Mouse (Mus musculus): Measurements from ENCODE around the gene Wwox. TPM values are rescaled to one million over a fixed set of nuclear protein-coding genes. Genes with fewer than 3 reads are reported as not detected.

Gene Wwox
- polyA plus RNA-seq, 1 experiment from 2014 or later, result 8.9 TPM

DNA sequence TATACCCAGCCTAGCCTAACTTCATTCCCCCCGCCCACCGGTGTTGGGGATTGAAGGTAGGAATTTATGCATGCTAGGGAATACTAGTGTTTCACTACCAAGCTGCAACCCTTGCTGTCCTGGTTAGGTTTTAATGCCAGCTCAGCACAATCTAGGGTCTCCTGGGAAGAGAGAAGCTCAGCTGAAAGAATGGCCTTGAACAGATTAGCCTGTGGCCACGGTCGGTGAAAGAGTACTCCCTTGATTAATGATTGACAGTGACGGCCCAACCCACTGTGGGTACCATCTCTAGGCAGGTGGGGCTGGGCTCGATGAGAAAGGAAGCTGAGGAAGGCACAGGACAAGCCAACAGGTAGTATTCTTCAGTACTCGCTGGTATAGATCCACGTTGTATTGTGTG, 40.3 kb downstream of the Wwox start:
- Histone ChIP-seq H3K9me3 (replicated peaks; ENCODE audit: control insufficient read depth, low read length) (no peaks in the 10 kb centered on the region), H3K27ac (ENCODE audit: low read depth, low read length) (no peak overlapping the region), H3K27me3 (replicated peaks; ENCODE audit: control insufficient read depth, insufficient read depth, low read length) (no peaks in the 10 kb centered on the region), H3K9ac (ENCODE audit: low read length) (no peak overlapping the region), H3K4me2 (ENCODE audit: low read length) (no peak overlapping the region), H3K4me3 (ENCODE audit: low read depth, low read length) (no peak overlapping the region), H3K4me1 (ENCODE audit: control insufficient read depth, insufficient read depth, low read length) (no peaks in the 10 kb centered on the region), H3K36me3 (ENCODE audit: control insufficient read depth, insufficient read depth, low read length) (no peaks in the 10 kb centered on the region)
- 75% methylated on average over 8 of the region's 8 CpGs for WGBS
- ATAC-seq (no peak), DNase-seq (ENCODE audit: low spot score) (no peak)

- H3K9ac ChIP-seq (ENCODE audit: low read length), result no peak overlapping the region
- H3K36me3 ChIP-seq (ENCODE audit: control insufficient read depth, insufficient read depth, low read length), result no peaks in the 10 kb centered on the region
- H3K4me1 ChIP-seq (ENCODE audit: control insufficient read depth, insufficient read depth, low read length), result no peaks in the 10 kb centered on the region
- H3K4me2 ChIP-seq (ENCODE audit: low read length), result no peak overlapping the region
- WGBS, result 88% methylated on average over 5 of the region's 5 CpGs
- ATAC-seq, result no peak
- no peaks in the 10 kb centered on the region for H3K27me3 ChIP-seq (replicated peaks; ENCODE audit: control insufficient read depth, insufficient read depth, low read length)
- no peak overlapping the region for H3K27ac ChIP-seq (ENCODE audit: low read depth, low read length)
- no peaks in the 10 kb centered on the region for H3K9me3 ChIP-seq (replicated peaks; ENCODE audit: control insufficient read depth, low read length)
- no peak for DNase-seq (ENCODE audit: low spot score)
- no peak overlapping the region for H3K4me3 ChIP-seq (ENCODE audit: low read depth, low read length)
These were observed 52.3 kb downstream of the Wwox start for GRCm38 (mm10) chr8:114491662-114492160.

DNA sequence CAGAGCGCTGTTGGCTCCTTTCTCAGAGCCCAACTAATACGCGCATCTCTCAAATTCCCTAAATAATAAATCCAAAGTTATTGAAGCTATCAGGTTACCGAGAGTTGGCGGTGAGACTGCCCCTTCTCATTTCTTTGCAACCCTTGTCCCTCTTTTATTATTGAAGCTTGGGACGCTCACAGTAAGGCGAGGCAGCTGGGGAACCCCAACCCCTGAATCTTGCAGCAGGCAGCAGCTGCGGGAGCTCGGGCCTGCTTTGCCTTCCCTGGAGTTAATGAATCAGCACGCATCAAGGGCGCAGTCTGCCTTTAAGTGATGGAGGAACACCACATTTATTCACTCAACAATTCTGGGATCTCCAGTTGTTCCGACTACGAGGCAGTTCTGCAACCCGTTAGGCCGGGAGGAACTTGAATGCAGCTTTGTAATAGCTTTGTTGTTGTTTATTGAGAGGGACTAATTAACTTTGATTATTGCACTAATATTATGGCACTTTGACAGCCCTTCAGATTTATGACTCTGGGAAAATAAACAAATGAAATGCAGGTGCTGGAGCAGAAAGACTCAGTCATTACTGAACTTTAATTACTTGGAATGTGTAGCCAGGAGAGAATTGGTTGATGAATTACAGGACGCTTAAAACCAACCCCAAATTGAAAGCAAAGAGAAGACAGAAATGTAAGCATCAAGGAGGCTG, 60.1 kb downstream of the Wwox start:
- no peak for ATAC-seq
- H3K9ac ChIP-seq (ENCODE audit: low read length), result no peak overlapping the region

GRCm38 (mm10) chr8:114501906-114502305, 62.5 kb downstream of the Wwox start:
- no peak overlapping the region for H3K4me3 ChIP-seq (ENCODE audit: low read depth, low read length)
- H3K4me2 ChIP-seq (ENCODE audit: low read length), result no peak overlapping the region
- H3K36me3 ChIP-seq (ENCODE audit: control insufficient read depth, insufficient read depth, low read length), result no peaks in the 10 kb centered on the region
- H3K27ac ChIP-seq (ENCODE audit: low read depth, low read length), result no peak overlapping the region
- DNase-seq (ENCODE audit: low spot score), result no peak
- H3K27me3 ChIP-seq (replicated peaks; ENCODE audit: control insufficient read depth, insufficient read depth, low read length), result peaks cover 23% of the 10 kb centered on the region
- H3K9me3 ChIP-seq (replicated peaks; ENCODE audit: control insufficient read depth, low read length), result no peaks in the 10 kb centered on the region
- WGBS, result 29% methylated on average over 6 of the region's 6 CpGs
- ATAC-seq, result no peak
- peaks cover 3% of the 10 kb centered on the region for H3K4me1 ChIP-seq (ENCODE audit: control insufficient read depth, insufficient read depth, low read length)
- H3K9ac ChIP-seq (ENCODE audit: low read length), result no peak overlapping the region

More for the DNA sequence above, 60.1 kb downstream of the Wwox start:
- no peak overlapping the region for H3K4me3 ChIP-seq (ENCODE audit: low read depth, low read length)
- no peaks in the 10 kb centered on the region; the same call in 1 of the 2 replicates for H3K4me1 ChIP-seq (ENCODE audit: control insufficient read depth, insufficient read depth, low read length)
- no peaks in the 10 kb centered on the region for H3K36me3 ChIP-seq (ENCODE audit: control insufficient read depth, insufficient read depth, low read length)
- H3K9me3 ChIP-seq (replicated peaks; ENCODE audit: control insufficient read depth, low read length), result no peaks in the 10 kb centered on the region
- H3K27ac ChIP-seq (ENCODE audit: low read depth, low read length), result no peak overlapping the region
- WGBS, result 26% methylated on average over 16 of the region's 16 CpGs
- peaks cover 23% of the 10 kb centered on the region for H3K27me3 ChIP-seq (replicated peaks; ENCODE audit: control insufficient read depth, insufficient read depth, low read length)
- no peak overlapping the region for H3K4me2 ChIP-seq (ENCODE audit: low read length)
- DNase-seq (ENCODE audit: low spot score), result peak; percentile 45

DNA sequence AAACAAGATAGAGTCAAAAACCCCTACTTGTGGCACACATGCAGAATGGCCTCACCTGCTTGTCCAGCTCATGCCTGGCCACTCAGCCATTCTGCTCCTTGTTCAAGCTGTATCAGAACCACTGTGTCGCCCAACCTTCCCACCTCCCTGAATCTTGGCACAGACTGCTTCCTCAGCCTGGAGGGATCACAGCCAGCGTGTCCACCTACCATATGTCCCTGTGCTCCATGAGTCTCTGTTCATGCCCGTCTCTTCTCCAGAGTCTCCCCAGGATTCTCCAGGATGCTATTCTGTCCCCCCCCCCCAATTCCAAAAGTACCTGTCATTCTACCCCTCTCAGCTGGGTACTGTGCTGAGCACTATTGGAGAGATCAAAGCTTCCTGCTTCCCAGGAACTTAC, 63.7 kb downstream of the Wwox start:
- WGBS, result 82% methylated on average over 3 of the region's 3 CpGs
- H3K27me3 ChIP-seq (replicated peaks; ENCODE audit: control insufficient read depth, insufficient read depth, low read length), result peaks cover 18% of the 10 kb centered on the region
- no peak overlapping the region for H3K27ac ChIP-seq (ENCODE audit: low read depth, low read length)
- ATAC-seq (no peak), DNase-seq (ENCODE audit: low spot score) (no peak)
- no peak overlapping the region for H3K4me2 ChIP-seq (ENCODE audit: low read length)
- H3K9ac ChIP-seq (ENCODE audit: low read length), result no peak overlapping the region
- H3K4me3 ChIP-seq (ENCODE audit: low read depth, low read length), result no peak overlapping the region
- peaks cover 10% of the 10 kb centered on the region for H3K4me1 ChIP-seq (ENCODE audit: control insufficient read depth, insufficient read depth, low read length)
- no peaks in the 10 kb centered on the region for H3K9me3 ChIP-seq (replicated peaks; ENCODE audit: control insufficient read depth, low read length)
- H3K36me3 ChIP-seq (ENCODE audit: control insufficient read depth, insufficient read depth, low read length), result no peaks in the 10 kb centered on the region

DNA sequence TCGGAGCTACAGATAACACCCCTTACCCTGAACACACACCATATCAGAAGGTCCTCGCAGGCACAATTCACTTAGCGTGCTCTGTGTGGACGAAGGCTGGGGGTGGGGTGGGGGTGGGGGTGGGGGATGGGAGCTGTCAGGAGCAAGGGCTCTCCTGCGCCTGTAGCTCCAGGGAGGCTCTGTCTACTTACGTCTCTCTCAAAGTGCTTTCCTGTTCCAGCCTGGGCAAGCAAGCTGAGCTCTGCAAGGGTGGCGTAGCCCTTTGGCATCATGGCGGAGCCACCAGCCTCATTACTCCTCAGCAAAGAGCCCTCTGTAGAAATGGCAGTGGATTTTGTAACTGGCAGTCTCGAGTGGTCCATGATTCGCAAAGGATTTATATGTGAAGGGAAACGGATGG, 65.4 kb downstream of the Wwox start:
- Histone ChIP-seq H3K4me2 (ENCODE audit: low read length) (no peak overlapping the region), H3K4me1 (ENCODE audit: control insufficient read depth, insufficient read depth, low read length) (peaks cover 10% of the 10 kb centered on the region), H3K27ac (ENCODE audit: low read depth, low read length) (no peak overlapping the region), H3K36me3 (ENCODE audit: control insufficient read depth, insufficient read depth, low read length) (no peaks in the 10 kb centered on the region), H3K9ac (ENCODE audit: low read length) (no peak overlapping the region), H3K4me3 (ENCODE audit: low read depth, low read length) (no peak overlapping the region), H3K9me3 (replicated peaks; ENCODE audit: control insufficient read depth, low read length) (no peaks in the 10 kb centered on the region), H3K27me3 (replicated peaks; ENCODE audit: control insufficient read depth, insufficient read depth, low read length) (peaks cover 15% of the 10 kb centered on the region)
- DNase-seq (ENCODE audit: low spot score), result no peak
- ATAC-seq, result no peak
- WGBS, result 66% methylated on average over 11 of the region's 11 CpGs

DNA sequence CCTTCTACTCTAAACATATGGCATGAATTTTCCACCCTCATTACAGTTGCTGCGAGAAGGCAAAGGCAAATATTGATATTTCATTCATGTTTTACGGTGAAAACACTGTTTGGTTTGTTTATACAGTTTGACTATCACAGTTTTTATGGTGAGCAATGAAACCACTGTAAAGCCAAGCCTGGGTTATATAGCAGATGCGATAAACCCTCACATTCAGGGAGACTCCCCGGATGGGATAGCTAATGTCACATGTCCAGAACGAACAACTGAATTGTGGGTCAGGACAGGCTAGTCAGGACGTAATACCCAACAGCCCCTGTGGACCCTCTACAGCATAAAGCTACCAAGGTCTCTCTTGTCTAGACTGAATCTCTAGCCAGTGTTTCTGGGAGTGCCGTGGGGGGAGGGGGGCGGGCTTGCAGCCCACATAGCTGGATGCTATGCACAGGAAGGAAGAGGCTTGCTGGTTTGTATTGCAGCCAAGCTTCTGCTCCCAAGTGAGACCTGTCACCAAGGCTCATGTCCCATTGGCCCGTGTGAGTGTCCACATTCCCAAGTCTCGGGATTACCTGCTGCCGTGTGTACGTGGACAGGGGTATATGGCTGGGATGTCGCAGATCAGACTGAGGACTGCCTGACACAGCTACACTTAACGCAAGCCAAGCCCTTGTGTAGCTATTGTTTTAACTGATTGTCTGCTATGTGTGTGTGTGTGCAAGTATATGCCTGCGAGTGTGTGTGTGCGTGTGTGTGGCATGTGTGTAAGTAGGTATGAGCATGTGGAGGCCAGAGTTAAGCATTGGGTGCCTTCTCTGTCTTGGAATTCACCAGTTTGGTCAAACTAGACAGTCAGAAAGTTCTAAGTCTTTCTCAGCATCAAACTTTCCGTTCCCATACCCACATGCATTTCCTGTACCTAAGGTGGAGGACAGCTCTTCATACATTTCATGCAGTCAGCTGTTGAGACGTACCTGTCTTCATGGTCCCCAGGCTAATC, 66.2 kb downstream of the Wwox start:
- no peak for ATAC-seq
- Histone ChIP-seq H3K36me3 (ENCODE audit: control insufficient read depth, insufficient read depth, low read length) (no peaks in the 10 kb centered on the region), H3K4me2 (ENCODE audit: low read length) (no peak overlapping the region), H3K4me1 (ENCODE audit: control insufficient read depth, insufficient read depth, low read length) (peaks cover 10% of the 10 kb centered on the region), H3K4me3 (ENCODE audit: low read depth, low read length) (no peak overlapping the region), H3K27ac (ENCODE audit: low read depth, low read length) (no peak overlapping the region), H3K27me3 (replicated peaks; ENCODE audit: control insufficient read depth, insufficient read depth, low read length) (peaks cover 15% of the 10 kb centered on the region), H3K9me3 (replicated peaks; ENCODE audit: control insufficient read depth, low read length) (no peaks in the 10 kb centered on the region), H3K9ac (ENCODE audit: low read length) (no peak overlapping the region)
- DNase-seq (ENCODE audit: low spot score), result no peak
- WGBS, result 89% methylated on average over 18 of the region's 18 CpGs

DNA sequence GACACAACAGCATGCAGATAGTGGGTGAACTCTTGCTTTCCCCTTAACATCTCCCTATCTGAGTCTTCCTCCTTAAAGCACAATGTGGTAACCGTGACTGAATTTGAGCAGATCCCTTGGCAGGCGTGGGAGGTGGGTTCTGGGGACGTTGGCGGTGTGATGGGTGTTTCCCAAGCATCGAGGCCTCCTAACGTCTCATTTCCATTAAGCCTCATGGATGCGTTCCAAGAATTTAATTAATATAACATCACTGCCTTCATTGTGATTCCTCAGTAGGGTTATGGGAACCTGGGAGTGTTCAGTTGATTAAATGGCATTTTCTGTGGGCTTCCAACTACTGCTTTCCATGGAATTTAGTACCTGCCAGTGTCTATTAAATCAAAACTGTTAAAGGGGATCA, 67.9 kb downstream of the Wwox start:
- ATAC-seq (no peak), DNase-seq (ENCODE audit: low spot score) (peak; percentile 76)
- H3K36me3 ChIP-seq (ENCODE audit: control insufficient read depth, insufficient read depth, low read length), result no peaks in the 10 kb centered on the region
- no peak overlapping the region for H3K4me2 ChIP-seq (ENCODE audit: low read length)
- H3K9ac ChIP-seq (ENCODE audit: low read length), result no peak overlapping the region
- no peaks in the 10 kb centered on the region for H3K9me3 ChIP-seq (replicated peaks; ENCODE audit: control insufficient read depth, low read length)
- peaks cover 10% of the 10 kb centered on the region for H3K4me1 ChIP-seq (ENCODE audit: control insufficient read depth, insufficient read depth, low read length)
- H3K27me3 ChIP-seq (replicated peaks; ENCODE audit: control insufficient read depth, insufficient read depth, low read length), result 0 out of 2 replicates have a peak, but pooled peaks cover 6% of the 10 kb centered on the region
- WGBS, result 18% methylated on average over 7 of the region's 7 CpGs
- no peak overlapping the region for H3K4me3 ChIP-seq (ENCODE audit: low read depth, low read length)
- H3K27ac ChIP-seq (ENCODE audit: low read depth, low read length), result no peak overlapping the region
